Mouse (Mus musculus) intestine, postnatal 0 days (tissue): ENCODE data around the gene C1d. TPM values are rescaled to one million over a fixed set of nuclear protein-coding genes. Genes with fewer than 3 reads are reported as not detected.
"Not testable (repeated sequence)": the region's sequence is repeated elsewhere in the genome, so short reads cannot be mapped to it uniquely, and the experiment has no call there.

ENCODE experiments used
- ATAC-seq: fragments of 200-750 bp; cut with Nextera tagmentation; 2 replicates; pipeline ENCODE4 v1.8.0; 2017; ENCODE audit warnings: mild to moderate bottlenecking, moderate TSS enrichment, moderate library complexity
- H3K27ac ChIP-seq: fragments of 300-500 bp; sonication (generic); 2 replicates; pipeline ENCODE4 v1.5.1; 2014; ENCODE audit warnings: mild to moderate bottlenecking, low read depth, low read length, moderate library complexity
- H3K27me3 ChIP-seq: fragments of 300-500 bp; sonication (generic); replicated peaks from 2 replicates; pipeline ENCODE4 v1.6.1; 2014; ENCODE audit warnings: low read length, mixed read lengths; ENCODE audit not compliant: control insufficient read depth, insufficient read depth
- H3K36me3 ChIP-seq: fragments of 300-500 bp; sonication (generic); 2 replicates; pipeline ENCODE4 v1.6.1; 2014; ENCODE audit warnings: mild to moderate bottlenecking, moderate library complexity; ENCODE audit not compliant: control insufficient read depth, insufficient read depth
- H3K4me1 ChIP-seq: fragments of 300-500 bp; sonication (generic); replicated peaks from 2 replicates; pipeline ENCODE4 v1.6.1; 2014; ENCODE audit warnings: antibody characterized with exemption, low read length, mixed read lengths; ENCODE audit not compliant: control insufficient read depth, insufficient read depth
- H3K4me2 ChIP-seq: fragments of 300-500 bp; sonication (generic); replicated peaks from 2 replicates; pipeline ENCODE4 v1.6.1; 2014; ENCODE audit warnings: low read depth, mild to moderate bottlenecking, moderate library complexity
- H3K4me3 ChIP-seq: fragments of 300-500 bp; sonication (generic); 2 replicates; pipeline ENCODE4 v1.5.1; 2014; ENCODE audit warnings: low read depth, low read length
- H3K9ac ChIP-seq: fragments of 300-500 bp; sonication (generic); 2 replicates; pipeline ENCODE4 v1.6.1; 2014; ENCODE audit warnings: mild to moderate bottlenecking, low read depth, low read length
- H3K9me3 ChIP-seq: fragments of 300-500 bp; sonication (generic); 2 replicates; pipeline ENCODE4 v1.6.1; 2016; ENCODE audit warnings: mixed run types; ENCODE audit not compliant: control insufficient read depth
- CTCF ChIP-seq: sonication (generic); IDR thresholded peaks from 2 replicates; pipeline ENCODE4 v1.5.1; 2016; ENCODE audit warnings: low read depth, mild to moderate bottlenecking, control low read depth, antibody characterized with exemption, moderate library complexity
- WGBS: fragments of 180-500 bp; shearing (Covaris S2); extraction: QIAGEN DNeasy Blood & Tissue Kit; methylation state at CpG from one replicate; pipeline ENCODE4 v1.1.7; 2014; 5-methylcytosine and 5-hydroxymethylcytosine counted together
- polyA plus RNA-seq: library from polyadenylated mRNA; unstranded; fragments of >200 nt; fragmentation: Nextera tagmentation; extraction: Ambion mirVana; gene quantifications from 2 replicates; pipeline ENCODE4 v1.2.1, GENCODE M21; 2015

The C1d gene
- polyA plus RNA-seq, 1 experiment from 2014 or later: 106 TPM

- no peak for TF ChIP-seq CTCF
- Histone ChIP-seq H3K36me3 (peaks cover 29% of the 10 kb centered on the region), H3K27ac (no peak overlapping the region), H3K4me1 (no peaks in the 10 kb centered on the region), H3K4me3 (no peak overlapping the region), H3K9ac (no peak overlapping the region), H3K9me3 (no peaks in the 10 kb centered on the region), H3K27me3 (no peaks in the 10 kb centered on the region), H3K4me2 (no peak overlapping the region)
- ATAC-seq: no peak
- WGBS: 75% methylated on average over 5 of the region's 5 CpGs
Observed at GRCm38 (mm10) chr11:17232792-17233191, 24.6 kb upstream of the C1d start.

DNA sequence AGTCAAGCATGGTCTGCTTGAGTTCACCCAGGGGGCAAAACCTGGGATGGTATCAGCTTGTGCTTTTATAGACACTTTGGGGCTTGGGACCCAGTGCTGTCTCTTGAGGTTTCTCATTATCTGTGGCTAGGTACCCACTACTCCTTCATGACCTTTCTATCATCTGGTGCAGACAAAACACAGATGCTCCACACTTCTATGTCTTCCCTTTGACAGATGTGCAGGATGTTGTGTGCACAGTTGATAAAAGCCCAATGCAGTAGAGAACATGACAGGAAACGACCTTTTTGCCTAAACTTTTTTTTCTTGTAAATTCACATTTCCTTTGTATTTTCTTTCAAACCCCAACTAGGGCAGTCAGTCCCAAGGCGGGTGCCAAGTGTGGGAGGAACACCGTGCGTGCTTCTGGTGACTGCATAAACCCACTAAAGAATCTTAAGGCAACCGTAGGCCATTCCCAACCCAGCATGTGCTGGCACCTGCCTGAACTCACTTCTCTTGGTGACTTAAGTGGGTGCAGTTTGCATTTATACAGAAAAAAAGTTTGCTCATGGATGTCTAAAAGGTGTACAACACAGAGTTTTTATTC is 20.8 kb upstream of the C1d start:
- WGBS: 71% methylated on average over 5 of the region's 5 CpGs
- H3K4me3 ChIP-seq: no peak overlapping the region

GRCm38 (mm10) chr11:17238598-17238997 is 18.8 kb upstream of the C1d start:
- 91% methylated on average over 5 of the region's 5 CpGs for WGBS
- not testable (repeated sequence) for H3K27me3 ChIP-seq, ATAC-seq

More for the DNA sequence above, 20.8 kb upstream of the C1d start:
- no peaks in the 10 kb centered on the region for H3K4me1 ChIP-seq
- H3K27ac ChIP-seq: no peak overlapping the region
- no peaks in the 10 kb centered on the region for H3K27me3 ChIP-seq
- TF ChIP-seq CTCF: no peak
- no peak for ATAC-seq
- H3K9ac ChIP-seq: no peak overlapping the region
- H3K9me3 ChIP-seq: no peaks in the 10 kb centered on the region
- H3K4me2 ChIP-seq: no peak overlapping the region
- H3K36me3 ChIP-seq: peaks cover 17% of the 10 kb centered on the region

DNA sequence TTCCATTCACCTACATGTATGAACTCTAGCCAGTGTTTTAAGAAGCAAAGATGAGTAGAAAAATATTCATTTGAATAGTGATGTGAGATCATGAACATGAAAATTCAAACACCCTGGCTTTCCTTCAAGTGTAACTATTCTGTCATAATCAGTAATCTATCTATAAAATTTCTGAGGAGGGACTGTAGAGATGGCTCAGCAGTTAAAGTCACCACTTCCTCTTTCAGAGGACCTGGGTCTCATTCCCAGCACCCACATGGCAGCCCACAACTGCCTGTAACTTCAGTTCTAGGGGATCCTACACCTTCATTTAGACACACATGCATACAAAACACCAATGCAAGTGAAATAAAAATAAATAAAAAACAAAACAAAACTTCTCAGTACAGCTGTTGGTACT is 8.7 kb upstream of the C1d start:
- Histone ChIP-seq H3K27me3 (no peaks in the 10 kb centered on the region), H3K36me3 (no peaks in the 10 kb centered on the region), H3K9ac (no peak overlapping the region), H3K4me2 (no peak overlapping the region), H3K27ac (no peak overlapping the region), H3K4me3 (no peak overlapping the region), H3K9me3 (no peaks in the 10 kb centered on the region), H3K4me1 (no peaks in the 10 kb centered on the region)
- ATAC-seq: no peak
- TF ChIP-seq CTCF: no peak

More at GRCm38 (mm10) chr11:17238598-17238997, 18.8 kb upstream of the C1d start:
- not testable (repeated sequence) for H3K9me3 ChIP-seq, H3K36me3 ChIP-seq, H3K9ac ChIP-seq, H3K27ac ChIP-seq, H3K4me1 ChIP-seq, H3K4me2 ChIP-seq, H3K4me3 ChIP-seq

DNA sequence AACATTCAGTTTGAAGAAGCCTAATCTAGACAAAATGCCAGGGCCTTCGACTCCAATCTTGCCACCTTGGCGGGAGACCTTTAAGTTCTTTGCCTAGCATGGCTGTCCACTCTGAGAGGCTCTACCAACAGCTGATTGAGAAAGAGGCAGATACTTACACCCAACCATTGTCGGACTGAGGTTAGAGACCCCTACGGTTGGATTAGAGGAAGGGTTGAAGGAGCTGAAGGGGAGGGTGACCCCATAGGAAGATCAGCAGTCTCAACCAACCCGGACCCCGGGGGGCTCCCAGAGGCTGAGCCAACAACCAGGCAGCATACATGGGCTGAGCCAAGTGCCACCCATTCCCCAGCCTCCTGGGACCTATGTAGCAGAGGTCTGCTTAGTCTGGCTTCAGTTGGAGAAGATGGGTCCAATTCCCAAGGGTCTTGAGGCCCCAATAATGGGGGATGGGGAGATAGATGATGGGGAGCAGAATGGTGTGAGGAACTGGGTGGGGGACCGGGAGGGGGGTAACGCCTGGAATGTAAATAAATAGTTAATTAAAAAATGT is 490 bp upstream of the C1d start:
- no peak for TF ChIP-seq CTCF
- WGBS: 53% methylated on average over 8 of the region's 8 CpGs
- Histone ChIP-seq H3K9me3 (no peaks in the 10 kb centered on the region), H3K4me2 (peak overlapping the region; percentile 76), H3K27ac (peak overlapping the region; percentile 92; the same call in 1 of the 2 replicates), H3K27me3 (no peaks in the 10 kb centered on the region), H3K36me3 (no peaks in the 10 kb centered on the region), H3K4me1 (0 out of 2 replicates have a peak, but pooled peaks cover 4% of the 10 kb centered on the region), H3K9ac (0 out of 2 replicates have a peak overlapping the region, but pooled peaks have one; percentile 89), H3K4me3 (peak overlapping the region; percentile 96)
- peak; percentile 61; the same call in 1 of the 2 replicates for ATAC-seq

- no peak for TF ChIP-seq CTCF
- WGBS: under 1% methylated on average over 17 of the region's 17 CpGs
- ATAC-seq: peak; percentile 29; the same call in 1 of the 2 replicates
- no peaks in the 10 kb centered on the region for H3K27me3 ChIP-seq
- H3K27ac ChIP-seq: peak overlapping the region; percentile 92
- 0 out of 2 replicates have a peak, but pooled peaks cover 4% of the 10 kb centered on the region for H3K4me1 ChIP-seq
- peak overlapping the region; percentile 89 for H3K9ac ChIP-seq
- peak overlapping the region; percentile 76 for H3K4me2 ChIP-seq
- no peaks in the 10 kb centered on the region for H3K9me3 ChIP-seq
- H3K4me3 ChIP-seq: peak overlapping the region; percentile 96
- H3K36me3 ChIP-seq: no peaks in the 10 kb centered on the region
Observed at GRCm38 (mm10) chr11:17257861-17258260, 482 bp downstream of the C1d start.
